Mouse (Mus musculus): Measurements from ENCODE around the gene St6galnac5.

The St6galnac5 gene

GRCm38 (mm10) chr3:152867654-152868525 lies 114.2 kb downstream of the St6galnac5 start:
- no peak for DNase-seq (ENCODE audit: low read depth, low spot score)

- DNase-seq (ENCODE audit: low read depth, low spot score): no peak
Measured at GRCm38 (mm10) chr3:152866035-152866965, 115.7 kb downstream of the St6galnac5 start.

GRCm38 (mm10) chr3:152861978-152862377 lies 120.1 kb downstream of the St6galnac5 start:
- DNase-seq (ENCODE audit: low read depth, low spot score): no peak

- DNase-seq (ENCODE audit: low read depth, low spot score): no peak
Measured at GRCm38 (mm10) chr3:152861450-152861849, 120.6 kb downstream of the St6galnac5 start.

DNA sequence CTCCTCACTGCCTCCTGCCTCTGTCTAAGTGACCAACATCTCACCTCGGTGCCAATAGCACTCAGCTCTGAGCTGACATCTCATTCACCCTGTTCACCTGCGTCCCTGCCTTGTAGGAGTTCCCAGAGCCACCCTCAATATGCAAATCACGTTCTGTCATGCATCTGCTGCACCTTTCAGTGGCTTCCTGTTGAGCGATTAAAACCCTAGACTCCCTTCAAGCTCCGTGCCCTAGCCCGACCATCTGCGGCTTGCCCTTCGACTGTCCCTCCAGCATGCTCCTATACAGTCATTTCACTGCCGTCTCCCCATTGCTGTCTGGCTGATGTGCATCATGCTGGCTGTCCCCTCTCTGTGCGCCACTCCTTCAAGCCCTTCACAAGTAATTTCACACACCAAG lies 126.0 kb downstream of the St6galnac5 start:
- DNase-seq (ENCODE audit: low read depth, low spot score): no peak

GRCm38 (mm10) chr3:152855006-152855614 lies 126.9 kb downstream of the St6galnac5 start:
- DNase-seq (ENCODE audit: low read depth, low spot score): no peak

- DNase-seq (ENCODE audit: low read depth, low spot score): no peak
Measured at GRCm38 (mm10) chr3:152843925-152844324, 138.1 kb downstream of the St6galnac5 start.

GRCm38 (mm10) chr3:152842648-152843047 lies 139.4 kb downstream of the St6galnac5 start:
- DNase-seq (ENCODE audit: low read depth, low spot score): no peak

DNA sequence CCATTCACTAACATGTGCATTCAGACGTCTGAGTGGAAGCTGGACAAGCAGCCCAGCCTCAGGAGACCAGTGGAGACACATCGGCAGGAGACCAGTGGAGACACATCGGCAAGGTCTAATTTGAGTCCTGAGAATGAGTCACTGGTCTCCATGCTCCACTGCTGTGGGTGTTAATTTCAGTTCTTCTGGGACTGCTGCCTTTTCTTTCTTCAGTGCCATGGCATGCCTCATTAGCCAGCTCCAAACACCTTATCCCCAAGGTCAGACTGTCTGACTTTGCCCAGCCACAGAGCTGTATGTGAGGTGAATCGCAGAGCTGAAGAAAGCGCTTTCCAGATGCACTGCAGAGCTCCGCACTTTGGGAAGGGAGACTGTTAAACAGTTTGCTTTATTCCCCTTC lies 140.8 kb downstream of the St6galnac5 start:
- no peak for DNase-seq (ENCODE audit: low read depth, low spot score)

DNA sequence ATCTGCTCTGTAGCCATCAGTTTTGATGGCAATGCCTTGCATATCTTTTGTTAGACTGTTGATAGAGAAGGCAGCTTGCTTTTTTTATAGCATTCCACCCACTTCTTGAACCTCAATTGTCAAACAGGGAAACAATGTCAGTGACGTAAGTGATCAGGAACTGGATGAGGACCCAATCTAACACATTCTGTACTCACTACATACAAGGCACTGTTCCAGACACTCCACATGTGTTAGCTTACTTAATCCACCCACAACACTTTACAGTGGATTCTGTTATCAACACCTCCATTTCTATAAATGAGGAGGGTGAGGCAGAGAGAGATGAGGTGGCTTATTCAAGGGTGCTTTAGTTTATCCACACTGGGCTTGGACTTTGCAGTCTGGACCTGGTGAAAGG lies 144.1 kb downstream of the St6galnac5 start:
- no peak for DNase-seq (ENCODE audit: low read depth, low spot score)

DNA sequence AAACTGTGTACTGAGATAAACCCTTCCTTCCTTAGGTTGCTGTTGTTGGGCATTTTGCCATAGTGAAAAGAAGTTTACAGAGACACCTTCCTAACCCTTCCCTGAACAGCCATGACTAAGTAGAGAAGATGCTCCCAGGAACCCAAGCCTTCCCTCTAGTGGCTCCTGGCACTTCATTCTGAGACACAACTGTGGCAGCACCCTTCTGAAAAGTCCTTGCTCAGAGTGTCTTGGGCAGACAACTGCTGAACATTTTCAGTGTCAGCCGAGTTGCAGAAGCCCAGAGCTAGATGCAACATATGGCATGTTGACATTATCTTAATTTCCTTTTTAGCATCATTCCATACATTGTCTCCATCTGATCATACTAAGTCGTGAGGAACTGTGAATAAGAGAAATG lies 144.6 kb downstream of the St6galnac5 start:
- no peak for DNase-seq (ENCODE audit: low read depth, low spot score)

- DNase-seq (ENCODE audit: low read depth, low spot score): no peak
Measured at GRCm38 (mm10) chr3:152832436-152832835, 149.6 kb downstream of the St6galnac5 start.

DNA sequence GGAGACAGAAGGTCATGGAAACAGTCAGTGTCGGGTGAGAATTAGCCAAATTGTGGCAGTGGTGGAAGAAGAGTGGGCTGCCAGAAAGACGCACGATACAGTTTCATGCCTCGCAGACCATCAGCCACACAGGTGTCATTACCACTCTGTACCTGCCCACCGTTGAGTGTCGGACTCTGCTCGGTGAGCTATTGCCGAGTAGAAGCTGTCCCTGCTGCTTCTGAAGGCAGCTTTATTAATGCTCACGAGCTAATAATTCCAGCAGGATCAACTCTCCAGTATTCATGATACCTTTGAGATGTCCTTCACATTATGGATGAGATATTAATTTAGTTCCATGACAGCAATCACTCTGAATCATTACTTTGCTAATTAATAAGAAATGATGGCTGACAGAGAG lies 150.1 kb downstream of the St6galnac5 start:
- DNase-seq (ENCODE audit: low read depth, low spot score): no peak

- no peak for DNase-seq (ENCODE audit: low read depth, low spot score)
Measured at GRCm38 (mm10) chr3:152831377-152831776, 150.7 kb downstream of the St6galnac5 start.

GRCm38 (mm10) chr3:152821202-152821601 lies 160.8 kb downstream of the St6galnac5 start:
- peak; percentile 9 for DNase-seq (ENCODE audit: low read depth, low spot score)

DNA sequence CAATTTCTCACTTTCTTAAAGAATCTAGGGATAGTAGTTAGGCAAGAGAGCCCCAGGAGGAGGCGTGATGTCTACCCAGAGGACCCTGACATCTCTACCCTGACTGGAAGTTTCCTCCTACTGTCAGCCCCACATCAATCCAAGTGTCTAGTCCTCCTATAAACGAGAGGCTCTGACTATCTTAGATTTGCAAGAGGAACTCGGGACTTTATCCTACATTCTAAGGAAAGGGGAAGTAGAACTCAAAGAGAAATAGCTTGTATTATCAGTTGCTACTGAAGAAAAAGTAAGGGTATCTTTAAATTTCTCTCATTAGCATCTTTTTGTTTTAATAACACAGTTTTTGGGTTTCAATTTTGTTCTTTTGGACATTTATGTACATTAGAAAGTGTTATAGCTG lies 161.6 kb downstream of the St6galnac5 start:
- no peak for DNase-seq (ENCODE audit: low read depth, low spot score)

- no peak for DNase-seq (ENCODE audit: low read depth, low spot score)
Measured at GRCm38 (mm10) chr3:152815110-152815509, 166.9 kb downstream of the St6galnac5 start.

- no peak for DNase-seq (ENCODE audit: low read depth, low spot score)
Measured at GRCm38 (mm10) chr3:152813905-152814304, 168.1 kb downstream of the St6galnac5 start.

GRCm38 (mm10) chr3:152799738-152800431 lies 182.2 kb downstream of the St6galnac5 start:
- DNase-seq (ENCODE audit: low read depth, low spot score): peak; percentile 13

GRCm38 (mm10) chr3:152797354-152797753 lies 184.7 kb downstream of the St6galnac5 start:
- DNase-seq (ENCODE audit: low read depth, low spot score): no peak

DNA sequence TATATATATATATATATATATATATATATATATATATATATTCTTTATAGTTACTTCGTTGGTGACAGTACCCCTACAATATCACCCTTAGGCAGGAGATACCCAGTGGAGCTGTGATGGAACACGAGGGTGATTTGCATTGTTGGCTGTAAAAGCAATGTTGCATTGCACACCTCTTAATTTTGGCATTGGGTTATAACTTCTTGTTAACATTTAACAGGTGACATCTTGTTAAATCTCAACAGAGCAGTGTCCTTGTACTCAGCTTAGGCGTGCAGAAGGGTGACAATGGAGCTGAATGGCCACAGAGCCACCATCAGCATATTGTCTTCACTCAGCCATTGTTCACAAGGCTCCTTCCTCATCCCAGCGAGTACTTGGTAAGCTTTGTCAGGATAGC lies 185.8 kb downstream of the St6galnac5 start:
- no peak for DNase-seq (ENCODE audit: low read depth, low spot score)
